Mouse (Mus musculus): Measurements from ENCODE around the gene Pde4c. TPM values are rescaled to one million over a fixed set of nuclear protein-coding genes. Genes with fewer than 3 reads are reported as not detected.
A peak's percentile ranks its signal among the peaks of the same experiment; 100 is the strongest.

Pde4c gene
- total and polyA plus RNA-seq, 3 experiments: 0.65 to 3.0 TPM; not detected in 1

DNA sequence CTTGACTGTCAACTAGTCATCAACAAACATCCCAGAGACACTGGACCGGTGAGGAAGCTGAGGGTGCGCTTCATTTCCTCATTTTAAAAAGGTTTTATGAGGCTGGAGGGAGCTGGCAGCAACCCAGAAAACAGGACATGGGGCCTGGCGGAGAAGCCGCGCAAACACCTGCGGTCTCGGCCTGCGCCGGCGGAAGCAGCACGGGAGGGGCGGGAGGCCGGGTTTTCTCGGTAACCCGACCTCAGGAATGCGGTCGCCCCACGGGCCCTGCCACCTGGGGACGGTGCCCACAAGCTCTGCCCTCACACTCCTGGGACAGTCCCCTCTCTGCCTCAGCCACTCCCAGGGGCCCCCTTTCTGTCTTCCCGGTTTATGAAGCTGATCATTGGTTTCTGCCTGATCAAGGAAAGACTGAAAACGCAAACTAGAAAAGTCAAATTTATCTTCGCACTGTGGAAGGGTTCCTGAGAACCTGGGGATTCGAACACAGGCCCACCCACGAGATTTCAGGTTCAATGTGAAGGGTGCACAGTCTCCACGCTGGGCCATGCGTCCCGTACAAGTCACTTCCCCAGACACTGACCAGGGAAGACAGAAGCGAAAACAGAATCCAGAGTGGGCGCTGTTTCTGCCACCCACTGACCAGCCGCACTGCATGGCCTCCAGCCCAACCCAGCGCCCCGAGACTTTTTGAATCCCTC, 28.1 kb upstream of the Pde4c start:
- DNase-seq (ENCODE audit: low read depth, low spot score): peak; percentile 87
- Histone ChIP-seq H3K4me3 (ENCODE audit: control insufficient read depth in 1 of 2, insufficient read depth in 1 of 2, low read depth in 2 of 2, low read length in 2 of 2) (peak overlapping the region; percentile 41 to 68), H3K27me3 (ENCODE audit: control insufficient read depth in 1 of 2, insufficient read depth in 2 of 2, low read length in 2 of 2) (no peaks in the 10 kb centered on the region), H3K9me3 (replicated peaks; ENCODE audit: insufficient read depth, low read length) (no peaks in the 10 kb centered on the region), H3K9ac (ENCODE audit: control insufficient read depth, low read depth, low read length, poor library complexity, severe bottlenecking) (peak overlapping the region; percentile 74), H3K36me3 (ENCODE audit: control insufficient read depth in 1 of 2, insufficient read depth in 2 of 2, low read length in 2 of 2) (peaks cover 0 to 4% of the 10 kb centered on the region in 2 experiments; a peak in 2 of 4 replicates), H3K27ac (ENCODE audit: control insufficient read depth, low read depth, low read length) (peak overlapping the region; percentile 63), H3K4me1 (ENCODE audit: control insufficient read depth in 1 of 2, insufficient read depth in 2 of 2, low read length in 2 of 2) (peaks cover 8 to 29% of the 10 kb centered on the region in 2 experiments), H3K79me2 (ENCODE audit: control insufficient read depth, insufficient read depth, low read length, poor library complexity) (peaks cover 11% of the 10 kb centered on the region; the same call in 1 of the 2 replicates)
- TF ChIP-seq TCF12 (IDR thresholded peaks at IDR 0.05; ENCODE audit: low read depth, low read length) (peak; percentile 48; the same call in 1 of the 2 replicates), RAD21 (IDR thresholded peaks at IDR 0.05; ENCODE audit: low read depth, low read length) (no peak), SIN3A (IDR thresholded peaks at IDR 0.05; ENCODE audit: low read length) (peak; percentile 36; the same call in 1 of the 2 replicates), E2F4 (IDR thresholded peaks at IDR 0.05; ENCODE audit: borderline replicate concordance, low read depth, low read length) (no peak), RCOR1 (IDR thresholded peaks at IDR 0.05; ENCODE audit: low read depth, low read length) (no peak), ZMIZ1 (IDR thresholded peaks at IDR 0.05; ENCODE audit: low read depth, low read length) (no peak), POLR2AphosphoS5 (IDR thresholded peaks at IDR 0.05; ENCODE audit: borderline replicate concordance, low read depth, low read length) (no peak), CTCF (IDR thresholded peaks at IDR 0.05 in 2 of 3, conservative IDR thresholded peaks at IDR 0.05 in 1 of 3; ENCODE audit: control insufficient read depth in 1 of 3, insufficient read depth in 1 of 3, low read depth in 2 of 3, low read length in 3 of 3, poor library complexity in 1 of 3, severe bottlenecking in 1 of 3) (no peak), MYC (IDR thresholded peaks at IDR 0.05; ENCODE audit: low read depth, low read length) (0 out of 2 replicates have a peak, but pooled peaks have one; percentile 12), ETS1 (IDR thresholded peaks at IDR 0.05; ENCODE audit: low read depth, low read length) (peak; percentile 76), BHLHE40 (IDR thresholded peaks at IDR 0.05; ENCODE audit: borderline replicate concordance, low read depth, low read length) (no peak), USF1 (IDR thresholded peaks at IDR 0.05; ENCODE audit: low read depth, low read length) (no peak), ZKSCAN1 (IDR thresholded peaks at IDR 0.05; ENCODE audit: low read depth, low read length) (no peak), GATA1 (IDR thresholded peaks at IDR 0.05; ENCODE audit: low read depth, low read length) (no peak), CHD1 (IDR thresholded peaks at IDR 0.05; ENCODE audit: low read depth, low read length) (no peak), CHD2 (IDR thresholded peaks at IDR 0.05; ENCODE audit: low read length) (no peak), JUND (IDR thresholded peaks at IDR 0.05; ENCODE audit: low read depth, low read length) (no peak), TBP (IDR thresholded peaks at IDR 0.05; ENCODE audit: low read depth, low read length) (no peak; the same call in 1 of the 2 replicates), NELFE (IDR thresholded peaks at IDR 0.05; ENCODE audit: low read depth, low read length) (no peak; the same call in 1 of the 2 replicates), MAZ (IDR thresholded peaks at IDR 0.05; ENCODE audit: low read depth, low read length) (no peak), HCFC1 (IDR thresholded peaks at IDR 0.05; ENCODE audit: low read depth, low read length) (peak; percentile 24; the same call in 1 of the 2 replicates), ZC3H11A (IDR thresholded peaks at IDR 0.05; ENCODE audit: low read depth, low read length) (no peak), MAX (IDR thresholded peaks at IDR 0.05; ENCODE audit: low read length) (no peak), POLR2A (IDR thresholded peaks at IDR 0.05; ENCODE audit: control insufficient read depth in 1 of 2, insufficient read depth in 1 of 2, low read depth in 1 of 2, low read length in 2 of 2, poor library complexity in 1 of 2) (peak; percentile 44 to 48; a peak in 2 of 4 replicates), MXI1 (IDR thresholded peaks at IDR 0.05; ENCODE audit: low read depth, low read length) (peak; percentile 39), NRF1 (IDR thresholded peaks at IDR 0.05; ENCODE audit: insufficient read depth, low read depth, low read length, poor library complexity, severe bottlenecking) (peak; percentile 14; the same call in 1 of the 2 replicates), KAT2A (conservative IDR thresholded peaks at IDR 0.05; ENCODE audit: low read depth, low read length) (no peak), ELF1 (IDR thresholded peaks at IDR 0.05; ENCODE audit: low read depth, low read length) (peak; percentile 58), SMC3 (IDR thresholded peaks at IDR 0.05; ENCODE audit: low read depth, low read length) (no peak), MEF2A (IDR thresholded peaks at IDR 0.05; ENCODE audit: extremely low read depth, insufficient replicate concordance, low read depth, low read length, poor library complexity, severe bottlenecking) (no peak), ZNF384 (IDR thresholded peaks at IDR 0.05; ENCODE audit: low read depth, low read length) (no peak), GABPA (IDR thresholded peaks at IDR 0.05; ENCODE audit: low read depth, low read length) (no peak), MAFK (IDR thresholded peaks at IDR 0.05; ENCODE audit: borderline replicate concordance, low read depth, low read length) (no peak), EP300 (IDR thresholded peaks at IDR 0.05; ENCODE audit: low read depth in 1 of 2, low read length in 2 of 2) (no peak), USF2 (IDR thresholded peaks at IDR 0.05; ENCODE audit: borderline replicate concordance in 1 of 2, insufficient read depth in 1 of 2, low read depth in 1 of 2, low read length in 2 of 2) (no peak), UBTF (IDR thresholded peaks at IDR 0.05; ENCODE audit: borderline replicate concordance, insufficient read depth, low read depth, low read length) (no peak)
